Mouse (Mus musculus): ENCODE results near the gene Slc12a1. TPM values are rescaled to one million over a fixed set of nuclear protein-coding genes. Genes with fewer than 3 reads are reported as not detected.
"Not testable (repeated sequence)": the region's sequence is repeated elsewhere in the genome, so short reads cannot be mapped to it uniquely, and the experiment has no call there.

The Slc12a1 gene
- total RNA-seq (2021), result not detected

GRCm38 (mm10) chr2:125152388-125152787 is at the start of gene Slc12a1:
Gene Slc12a1 (plus strand): TSS chr2:125152505.
- no peak for DNase-seq

- not testable (repeated sequence) for DNase-seq
These were observed 47.8 kb upstream of the Slc12a1 start for GRCm38 (mm10) chr2:125104491-125104890.

GRCm38 (mm10) chr2:125106536-125106935 is 45.8 kb upstream of the Slc12a1 start:
- not testable (repeated sequence) for DNase-seq

- DNase-seq, result no peak
These were observed 32.8 kb upstream of the Slc12a1 start for GRCm38 (mm10) chr2:125119381-125120110.

GRCm38 (mm10) chr2:125122288-125122623 is 30.0 kb upstream of the Slc12a1 start:
- DNase-seq, result no peak

GRCm38 (mm10) chr2:125122624-125123476 is 29.5 kb upstream of the Slc12a1 start:
- DNase-seq, result peak; percentile 55

- DNase-seq, result peak; percentile 90
These were observed 28.8 kb upstream of the Slc12a1 start, which contains the start of gene Myef2 for GRCm38 (mm10) chr2:125123477-125123852. Gene Myef2 (minus strand): TSS chr2:125123661.

GRCm38 (mm10) chr2:125125824-125126223 is 26.5 kb upstream of the Slc12a1 start:
- DNase-seq, result no peak

- DNase-seq, result no peak
These were observed 25.5 kb upstream of the Slc12a1 start for GRCm38 (mm10) chr2:125126792-125127191.

GRCm38 (mm10) chr2:125134113-125134512 is 18.2 kb upstream of the Slc12a1 start:
- DNase-seq, result no peak

GRCm38 (mm10) chr2:125135903-125136811 is 16.1 kb upstream of the Slc12a1 start, which contains the start of gene Ctxn2:
Gene Ctxn2 (plus strand): TSS chr2:125136692.
- peak; percentile 91 for DNase-seq

- DNase-seq, result no peak
These were observed 15.5 kb upstream of the Slc12a1 start for GRCm38 (mm10) chr2:125136846-125137245.

- DNase-seq, result no peak
These were observed 10.0 kb upstream of the Slc12a1 start for GRCm38 (mm10) chr2:125142336-125142735.

- DNase-seq, result no peak
These were observed 2.0 kb downstream of the Slc12a1 start for GRCm38 (mm10) chr2:125154294-125154693.

- DNase-seq, result no peak
These were observed 3.2 kb downstream of the Slc12a1 start for GRCm38 (mm10) chr2:125155504-125155903.

- DNase-seq, result no peak
These were observed 9.7 kb downstream of the Slc12a1 start for GRCm38 (mm10) chr2:125162012-125162470.

GRCm38 (mm10) chr2:125178225-125178798 is 26.0 kb downstream of the Slc12a1 start:
- DNase-seq, result no peak

- no peak for DNase-seq
These were observed 35.6 kb downstream of the Slc12a1 start for GRCm38 (mm10) chr2:125187904-125188303.

GRCm38 (mm10) chr2:125189197-125189596 is 36.9 kb downstream of the Slc12a1 start:
- DNase-seq, result peak; percentile 71

GRCm38 (mm10) chr2:125192905-125193304 is 40.6 kb downstream of the Slc12a1 start:
- DNase-seq, result no peak

GRCm38 (mm10) chr2:125196771-125197170 is 44.5 kb downstream of the Slc12a1 start:
- DNase-seq, result no peak
